Mouse (Mus musculus) layer of hippocampus, postnatal 10 days (tissue): Measurements from ENCODE around the gene Kirrel3. TPM values are rescaled to one million over a fixed set of nuclear protein-coding genes. Genes with fewer than 3 reads are reported as not detected.

ENCODE experiments used
- DNase-seq, 2 experiments: peaks; one replicate each; pipeline ENCODE4 v3.0.0; 2021; ENCODE audit warnings: low spot score in 2 of 2
- total RNA-seq, 2 experiments: library from RNA; stranded (reverse); gene quantifications; 2 replicates each; pipeline ENCODE4 v1.2.3; 2021

The Kirrel3 gene
- total RNA-seq, 2 experiments from 2014 or later, result 46.5 to 47.1 TPM

DNA sequence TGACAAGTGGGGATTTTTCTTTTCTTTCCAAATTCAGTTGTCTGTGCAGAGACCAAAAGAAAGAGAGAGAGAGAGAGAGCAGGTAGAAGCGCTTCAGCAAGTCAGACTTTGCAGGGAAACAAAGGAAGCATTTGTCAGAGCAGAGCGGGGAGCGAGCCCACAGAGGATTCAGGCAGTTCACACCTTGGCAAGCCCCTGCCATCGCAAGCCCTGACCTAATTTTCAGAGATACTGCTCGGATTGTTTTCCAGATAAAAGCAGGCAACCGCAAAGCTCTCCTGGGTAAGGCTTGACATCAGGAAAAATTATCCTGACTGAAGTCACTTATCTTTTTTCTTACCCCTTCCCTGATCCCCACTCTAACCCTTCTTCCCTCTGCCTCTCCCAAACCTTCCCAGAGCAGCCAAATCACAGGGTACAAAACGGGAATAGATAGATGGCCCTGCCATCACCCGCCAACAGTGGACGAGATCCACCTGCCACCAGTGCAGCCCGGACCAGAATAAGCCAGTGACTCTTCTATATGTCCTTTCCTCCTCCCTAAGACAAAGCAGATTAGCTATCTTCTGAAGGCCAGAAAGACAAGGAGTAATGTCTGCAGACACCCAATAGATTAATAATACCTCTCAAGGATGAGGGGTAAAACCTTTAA is 332.8 kb downstream of the Kirrel3 start:
- no peak for DNase-seq

DNA sequence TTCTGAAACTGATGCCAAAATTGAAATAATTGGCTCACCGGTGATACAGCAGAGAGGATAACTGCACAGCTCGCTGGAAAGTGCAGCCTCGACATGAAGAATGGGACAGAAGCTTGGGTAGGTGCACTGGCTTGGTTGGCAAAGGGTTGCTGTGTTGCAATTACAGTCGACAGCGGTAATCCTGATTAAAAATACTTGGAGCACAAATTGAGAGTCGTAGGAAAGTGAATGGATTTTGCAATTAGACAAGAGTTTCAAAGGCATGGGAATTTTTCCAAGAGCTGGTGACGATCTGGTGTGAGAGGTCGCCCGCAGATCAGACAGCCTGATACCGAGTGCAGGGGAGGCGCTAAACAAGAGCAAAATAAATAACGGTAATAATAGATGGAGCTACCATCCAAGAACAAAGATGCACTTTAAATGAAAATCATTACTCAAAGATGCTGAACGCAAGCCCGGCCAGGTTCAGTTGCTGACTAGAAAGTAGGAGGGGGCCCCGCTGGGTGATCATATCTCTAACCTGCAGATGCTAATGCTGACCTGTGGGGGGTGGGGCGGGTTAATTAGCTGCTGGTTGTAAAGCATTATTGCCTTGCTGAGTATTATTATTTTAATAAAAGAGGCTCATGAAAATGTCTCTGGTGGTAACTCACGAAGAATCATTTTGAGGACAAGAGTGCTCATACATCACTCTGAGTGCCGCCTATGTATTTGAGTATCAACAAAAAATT is 338.8 kb downstream of the Kirrel3 start:
- DNase-seq, result no peak

- no peak for DNase-seq
Measured at GRCm38 (mm10) chr9:34825089-34825400, 339.4 kb downstream of the Kirrel3 start.

DNA sequence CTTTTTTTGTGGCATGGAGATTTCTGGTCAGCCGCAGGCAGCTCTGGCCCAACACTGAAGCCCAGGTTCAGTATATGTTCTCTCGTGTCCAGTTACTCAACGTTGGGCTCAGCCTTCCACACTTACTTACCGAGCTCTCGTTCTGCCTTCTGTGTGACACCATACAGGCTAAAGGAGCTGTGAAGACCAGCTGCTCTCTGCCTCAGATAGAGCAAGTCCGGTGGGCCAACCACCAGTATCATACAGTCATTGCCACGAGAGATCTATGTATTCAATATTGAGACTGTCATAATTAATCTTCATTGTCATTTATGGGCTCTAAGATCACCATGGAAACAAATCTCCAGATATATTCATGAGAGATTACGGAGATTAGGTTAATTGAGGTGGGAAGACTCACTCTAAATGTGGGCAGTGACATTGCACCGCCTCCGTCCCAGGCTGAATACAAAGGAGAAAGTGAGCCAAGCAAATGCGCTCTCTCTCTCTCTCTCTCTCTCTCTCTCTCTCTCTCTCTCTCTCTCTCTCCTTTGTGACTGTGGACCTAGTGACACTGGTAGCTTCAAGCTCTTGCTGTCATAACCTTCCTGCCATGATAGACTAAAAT is 339.8 kb downstream of the Kirrel3 start:
- DNase-seq, result no peak

- no peak for DNase-seq
Measured at GRCm38 (mm10) chr9:34830696-34831095, 345.0 kb downstream of the Kirrel3 start.

GRCm38 (mm10) chr9:34836801-34837200 is 351.1 kb downstream of the Kirrel3 start:
- DNase-seq, result no peak

DNA sequence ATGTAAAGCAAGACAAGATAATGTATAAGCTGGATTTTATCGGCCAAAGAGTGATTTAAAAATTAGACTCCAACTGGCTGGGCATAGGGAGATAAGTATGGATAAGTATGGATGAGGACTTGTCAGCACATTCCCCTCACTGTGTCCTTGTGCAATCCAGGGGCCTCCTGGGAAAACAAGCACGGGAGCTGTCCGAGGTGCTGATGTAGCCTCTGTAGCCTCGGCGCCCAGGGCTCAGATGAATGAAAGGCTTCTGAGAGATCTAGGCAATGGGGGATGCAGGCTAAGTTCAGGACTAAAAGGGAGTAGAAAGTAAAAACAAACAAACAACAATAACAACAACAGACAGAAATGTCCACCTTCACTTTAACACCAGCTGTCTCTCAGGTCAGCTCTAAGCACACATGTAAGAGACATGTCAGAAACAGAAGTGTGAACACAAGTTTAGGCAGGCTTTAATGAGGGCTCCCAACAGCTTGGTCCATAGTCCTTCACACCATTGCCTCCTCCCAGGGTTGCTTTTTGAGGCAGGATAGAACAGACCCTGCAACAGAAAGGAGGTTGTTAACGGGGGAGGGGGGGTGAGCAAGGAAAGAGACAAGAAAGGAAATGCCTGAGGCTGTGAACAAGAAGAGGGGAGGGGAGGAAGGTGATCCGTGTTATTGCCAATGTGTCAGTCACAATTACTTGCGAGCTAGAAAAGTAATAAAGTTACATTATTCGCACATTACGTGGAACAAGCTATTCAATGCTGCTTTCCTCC is 352.2 kb downstream of the Kirrel3 start:
- peak in 1 of 2 experiments; percentile 38 for DNase-seq

DNA sequence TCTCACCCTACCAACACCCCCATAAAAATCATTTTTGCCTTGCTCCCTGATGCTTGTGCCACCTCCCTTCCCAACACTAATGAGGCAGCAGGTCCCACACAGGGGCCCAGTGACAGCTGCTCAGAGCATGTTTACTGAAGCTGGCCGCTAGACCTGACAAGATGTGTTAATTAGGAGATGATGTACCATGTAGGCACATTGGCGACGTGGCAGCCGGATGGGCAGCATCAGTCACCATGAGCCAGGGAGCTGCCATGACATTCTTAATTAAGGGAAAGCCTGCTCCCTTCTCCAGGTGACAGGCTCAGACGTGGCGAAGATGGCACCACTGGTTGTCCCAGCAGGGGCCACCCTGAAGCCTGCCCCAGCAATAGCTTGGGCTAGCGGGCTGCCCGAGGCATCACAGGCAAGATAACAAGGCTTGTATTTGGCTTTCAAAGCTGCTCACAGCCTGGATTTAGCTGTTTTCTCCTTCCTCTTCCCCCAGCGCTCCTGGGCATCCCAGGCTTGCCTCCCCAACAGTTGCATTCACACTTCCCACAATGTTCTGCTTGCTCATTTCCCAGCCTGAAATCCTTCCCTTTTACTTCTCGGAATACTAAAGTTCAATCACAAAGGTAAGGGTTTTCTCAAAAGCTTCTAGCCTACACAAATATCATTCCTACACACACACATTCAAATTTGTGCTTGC is 357.7 kb downstream of the Kirrel3 start:
- no peak for DNase-seq

DNA sequence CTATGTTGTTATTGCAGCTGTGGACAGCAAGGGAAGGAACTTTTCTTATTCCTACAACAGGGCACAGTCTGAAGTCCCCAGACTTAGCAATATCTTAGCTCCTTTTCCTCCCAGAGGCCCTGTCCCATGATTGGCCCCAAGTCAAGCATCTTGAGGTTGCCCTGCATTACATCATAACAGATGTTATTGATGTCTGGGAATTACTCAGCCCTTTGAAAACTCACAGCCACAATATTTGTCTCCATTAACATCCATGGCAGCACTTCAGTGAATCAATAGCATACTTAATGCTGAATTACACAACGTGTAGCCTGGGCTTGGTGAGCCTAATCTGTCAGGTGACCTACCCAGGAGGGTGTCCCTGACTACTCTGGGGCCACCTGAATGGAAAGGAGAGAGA is 360.7 kb downstream of the Kirrel3 start:
- DNase-seq, result no peak

- no peak for DNase-seq
Measured at GRCm38 (mm10) chr9:34847664-34848063, 362.0 kb downstream of the Kirrel3 start.

DNA sequence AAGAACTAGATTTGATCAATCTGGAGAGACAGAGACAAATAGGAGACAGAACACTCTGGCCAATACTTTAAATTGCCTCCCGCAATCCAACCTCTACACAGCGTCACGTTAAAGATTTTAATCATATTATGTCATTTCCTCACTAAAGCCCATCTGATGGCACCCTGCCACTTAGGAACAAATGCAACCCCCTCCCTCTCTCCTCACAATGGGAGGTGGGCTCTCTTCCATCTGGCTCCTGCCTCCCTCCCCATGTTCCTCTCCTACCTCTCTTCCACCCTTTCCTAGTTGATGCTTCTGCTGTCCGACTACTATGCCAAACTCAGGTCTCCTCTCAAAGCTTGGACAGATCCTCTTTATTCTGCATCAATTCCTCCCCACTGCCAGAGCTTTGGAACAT is 365.4 kb downstream of the Kirrel3 start:
- DNase-seq, result no peak

- DNase-seq, result no peak
Measured at GRCm38 (mm10) chr9:34857575-34857974, 371.9 kb downstream of the Kirrel3 start.

GRCm38 (mm10) chr9:34858071-34858470 is 372.4 kb downstream of the Kirrel3 start:
- DNase-seq, result no peak

GRCm38 (mm10) chr9:34860934-34861333 is 375.2 kb downstream of the Kirrel3 start:
- DNase-seq, result no peak

DNA sequence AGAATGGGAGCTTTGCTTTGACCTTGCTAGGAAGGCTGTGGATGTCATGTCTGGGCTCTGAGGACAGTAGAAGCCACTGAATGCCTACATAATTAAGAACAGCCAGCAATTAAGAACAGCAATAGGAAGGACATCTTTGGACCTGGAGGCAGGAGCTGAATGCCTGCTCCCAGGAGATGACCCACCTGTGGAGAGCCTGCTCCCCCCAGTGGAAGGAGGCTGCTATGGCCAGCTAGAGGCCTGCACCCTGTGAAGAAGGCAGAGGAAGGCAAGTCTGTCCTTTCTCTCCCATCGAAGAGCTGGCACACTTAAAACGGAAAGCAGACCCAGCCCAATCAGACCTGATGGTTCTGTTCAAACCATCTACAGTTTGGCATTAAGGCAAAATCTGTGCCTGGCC is 376.1 kb downstream of the Kirrel3 start:
- peak; percentile 66 to 75 for DNase-seq

GRCm38 (mm10) chr9:34865606-34866005 is 379.9 kb downstream of the Kirrel3 start:
- no peak for DNase-seq

- DNase-seq, result no peak
Measured at GRCm38 (mm10) chr9:34871316-34871966, 385.7 kb downstream of the Kirrel3 start.

DNA sequence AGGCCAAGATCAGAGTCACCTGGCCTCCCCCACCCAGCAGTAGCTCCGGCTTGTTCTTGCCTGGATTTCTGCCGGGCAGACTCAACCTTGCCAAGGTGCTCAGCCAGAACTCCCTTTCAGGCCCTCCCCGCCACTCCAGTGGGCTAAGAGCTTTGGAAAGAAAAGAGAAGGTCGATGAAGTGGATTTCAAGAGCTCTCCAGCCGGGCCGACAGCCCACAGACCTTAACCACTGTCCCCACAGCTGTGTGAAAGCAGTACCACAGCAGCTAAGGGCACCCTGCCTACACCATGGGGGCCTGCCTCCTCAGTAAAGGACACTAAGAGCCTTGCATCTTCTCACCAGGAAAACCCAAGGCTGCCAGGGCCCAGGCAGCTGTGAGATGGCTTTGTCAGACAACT is 389.5 kb downstream of the Kirrel3 start:
- DNase-seq, result no peak

GRCm38 (mm10) chr9:34877186-34877585 is 391.5 kb downstream of the Kirrel3 start:
- DNase-seq, result no peak

- no peak for DNase-seq
Measured at GRCm38 (mm10) chr9:34877799-34878198, 392.1 kb downstream of the Kirrel3 start.

- no peak for DNase-seq
Measured at GRCm38 (mm10) chr9:34881750-34882149, 396.1 kb downstream of the Kirrel3 start.
